Mouse (Mus musculus) lung, embryonic 15.5 days (tissue): ENCODE measurements around the gene Nrip3. TPM values are rescaled to one million over a fixed set of nuclear protein-coding genes. Genes with fewer than 3 reads are reported as not detected.

Experiments
- ATAC-seq: fragments of 200-750 bp; cut with Nextera tagmentation; 2 replicates; pipeline ENCODE4 v1.8.0; 2017; ENCODE audit warnings: moderate number of reproducible peaks, borderline replicate concordance; ENCODE audit not compliant: low FRiP score, low TSS enrichment; ENCODE audit errors: extremely low read depth
- H3K27ac ChIP-seq: fragments of 300-500 bp; sonication (generic); 2 replicates; pipeline ENCODE4 v1.5.1; 2015; ENCODE audit warnings: moderate library complexity, mild to moderate bottlenecking, inconsistent platforms
- H3K27me3 ChIP-seq: fragments of 300-500 bp; sonication (generic); 2 replicates; pipeline ENCODE4 v1.6.1; 2015; ENCODE audit warnings: inconsistent platforms
- H3K36me3 ChIP-seq: fragments of 300-500 bp; sonication (generic); 2 replicates; pipeline ENCODE4 v1.6.1; 2015; ENCODE audit warnings: inconsistent platforms
- H3K4me1 ChIP-seq: fragments of 300-500 bp; sonication (generic); 2 replicates; pipeline ENCODE4 v1.6.1; 2015; ENCODE audit warnings: inconsistent platforms
- H3K4me2 ChIP-seq: fragments of 300-500 bp; sonication (generic); 2 replicates; pipeline ENCODE4 v1.6.1; 2015; ENCODE audit warnings: inconsistent platforms, mild to moderate bottlenecking, moderate library complexity
- H3K4me3 ChIP-seq: fragments of 300-500 bp; sonication (generic); 2 replicates; pipeline ENCODE4 v1.5.1; 2015; ENCODE audit warnings: mild to moderate bottlenecking, inconsistent platforms
- H3K9ac ChIP-seq: fragments of 300-500 bp; sonication (generic); 2 replicates; pipeline ENCODE4 v1.6.1; 2015; ENCODE audit warnings: inconsistent platforms
- H3K9me3 ChIP-seq: fragments of 300-500 bp; sonication (generic); 2 replicates; pipeline ENCODE4 v1.6.1; 2016; ENCODE audit warnings: inconsistent platforms
- WGBS: fragments of 180-500 bp; shearing (Covaris S2); methylation state at CpG from one replicate; pipeline ENCODE4 v1.1.7; 2015; 5-methylcytosine and 5-hydroxymethylcytosine counted together
- polyA plus RNA-seq: library from polyadenylated mRNA; unstranded; fragments of >200 nt; fragmentation: Nextera tagmentation; extraction: Ambion mirVana; gene quantifications from 2 replicates; pipeline ENCODE4 v1.2.1, GENCODE M21; 2015

Gene Nrip3
- polyA plus RNA-seq, result 0.20 and 0.49 TPM in 2 replicates

DNA sequence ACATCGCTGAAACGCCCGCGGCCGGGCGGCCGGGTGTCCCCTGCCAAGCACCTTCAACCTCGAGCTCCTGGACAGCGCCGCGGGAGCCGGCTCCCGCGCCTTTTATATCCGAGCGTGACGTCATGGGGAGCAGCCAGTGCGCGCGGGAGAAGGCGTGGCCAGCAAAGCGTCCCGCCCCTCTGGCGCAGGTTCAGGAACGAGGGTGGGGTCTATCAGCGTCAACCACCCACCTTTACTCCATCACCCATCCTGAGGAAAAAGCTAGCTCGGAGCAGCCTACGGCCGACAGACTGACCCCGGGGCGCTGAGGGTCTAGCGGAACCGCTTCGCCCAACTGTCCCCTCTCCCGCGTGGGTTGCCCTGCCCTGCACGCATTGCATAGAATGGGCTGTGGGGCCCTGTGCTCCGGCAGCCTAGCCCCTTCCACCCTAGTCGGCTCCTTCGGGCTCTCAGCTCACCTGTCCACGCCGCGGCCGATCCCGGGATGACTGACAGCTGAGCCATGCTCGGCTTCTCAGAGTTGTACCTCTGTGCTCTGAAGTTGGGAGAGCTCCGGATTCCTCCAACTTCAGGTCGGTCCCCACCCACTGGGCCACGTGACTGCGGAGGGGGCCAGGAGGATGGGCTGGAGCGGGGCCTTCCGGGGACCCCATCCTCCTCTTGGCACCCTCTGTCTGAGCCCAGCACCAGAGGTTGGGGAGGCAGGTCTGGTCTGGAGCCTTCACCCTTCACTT is at the start of gene Nrip3:
Nrip3 (minus strand) TSS at position 556 of the 734 bp plus-strand sequence.
- Histone ChIP-seq H3K9ac (peak within 1 kb of the TSS; percentile 33; the same call in 1 of the 2 replicates), H3K4me3 (peak within 1 kb of the TSS; percentile 41), H3K9me3 (no peaks in the 10 kb centered on the region), H3K4me1 (peaks cover 14% of the 10 kb centered on the region), H3K27ac (no peak within 1 kb of the TSS), H3K4me2 (peak within 1 kb of the TSS; percentile 92), H3K27me3 (peaks cover 65% of the 10 kb centered on the region), H3K36me3 (no peaks in the 10 kb centered on the region)
- peak; percentile 86 for ATAC-seq
- WGBS, result 2% methylated on average over 52 of the region's 52 CpGs

- Histone ChIP-seq H3K27me3 (no peaks in the 10 kb centered on the region), H3K4me1 (peaks cover 18% of the 10 kb centered on the region), H3K4me3 (no peak overlapping the region), H3K36me3 (no peaks in the 10 kb centered on the region), H3K9ac (no peak overlapping the region), H3K9me3 (no peaks in the 10 kb centered on the region), H3K4me2 (no peak overlapping the region), H3K27ac (no peak overlapping the region)
- ATAC-seq, result no peak
- WGBS, result 51% methylated on average over 2 of the region's 2 CpGs
These were observed 49.6 kb upstream of the Nrip3 start for GRCm38 (mm10) chr7:109831376-109831775.

DNA sequence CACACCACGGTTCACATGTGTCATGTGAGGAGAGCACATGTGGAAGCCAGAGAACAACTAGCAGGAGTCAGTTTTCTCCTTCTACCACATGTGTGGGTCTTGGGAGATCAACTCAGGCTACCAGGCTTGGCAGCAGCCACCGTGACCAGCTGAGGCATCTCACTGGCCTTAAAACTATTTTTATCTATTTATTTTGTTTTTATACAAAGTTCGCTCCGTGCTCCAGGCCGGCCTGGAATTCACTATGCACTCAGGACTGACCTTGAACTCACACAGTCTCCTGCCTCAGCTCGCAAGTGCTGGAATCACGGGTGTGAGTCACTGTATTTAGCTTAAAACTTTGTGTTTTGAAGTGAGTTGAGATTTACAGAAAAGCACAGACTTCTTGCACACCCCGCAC is 45.1 kb upstream of the Nrip3 start:
- H3K9ac ChIP-seq, result no peak overlapping the region
- H3K4me2 ChIP-seq, result no peak overlapping the region
- H3K4me1 ChIP-seq, result peaks cover 25% of the 10 kb centered on the region
- WGBS, result 48% methylated on average over 8 of the region's 8 CpGs
- no peak overlapping the region for H3K4me3 ChIP-seq
- H3K36me3 ChIP-seq, result no peaks in the 10 kb centered on the region
- H3K9me3 ChIP-seq, result no peaks in the 10 kb centered on the region
- no peaks in the 10 kb centered on the region for H3K27me3 ChIP-seq
- ATAC-seq, result no peak
- no peak overlapping the region for H3K27ac ChIP-seq

- Histone ChIP-seq H3K27ac (peak overlapping the region; percentile 73), H3K4me2 (peak overlapping the region; percentile 22), H3K9ac (no peak overlapping the region), H3K27me3 (no peaks in the 10 kb centered on the region), H3K4me1 (peaks cover 25% of the 10 kb centered on the region), H3K9me3 (no peaks in the 10 kb centered on the region), H3K36me3 (no peaks in the 10 kb centered on the region), H3K4me3 (no peak overlapping the region)
- ATAC-seq, result peak; percentile 91
- WGBS, result 34% methylated on average over 14 of the region's 14 CpGs
These were observed 43.5 kb upstream of the Nrip3 start for GRCm38 (mm10) chr7:109825293-109825692.

DNA sequence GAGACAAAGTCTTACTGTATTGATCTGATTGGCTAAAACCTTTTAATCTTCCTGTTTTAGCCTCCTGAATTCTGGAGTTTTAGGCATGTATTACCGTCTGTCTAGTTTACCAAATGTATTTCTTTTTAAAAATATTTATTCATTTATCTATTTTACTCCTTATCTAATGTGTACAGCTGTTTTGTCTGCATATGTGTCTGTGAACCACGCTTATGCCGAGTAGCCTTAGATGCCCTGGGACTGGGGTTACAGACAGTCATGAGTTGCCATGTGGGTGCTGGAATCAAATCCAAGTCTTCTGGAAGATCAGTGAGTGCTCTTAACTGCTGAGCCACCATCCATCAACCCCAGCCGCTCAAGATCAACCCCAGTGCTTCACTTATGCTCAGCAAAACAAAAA is 36.8 kb upstream of the Nrip3 start:
- WGBS, result 63% methylated on average over 4 of the region's 4 CpGs
- Histone ChIP-seq H3K4me2 (no peak overlapping the region), H3K4me3 (no peak overlapping the region), H3K27ac (no peak overlapping the region), H3K4me1 (no peaks in the 10 kb centered on the region), H3K9ac (no peak overlapping the region), H3K36me3 (no peaks in the 10 kb centered on the region), H3K27me3 (no peaks in the 10 kb centered on the region), H3K9me3 (no peaks in the 10 kb centered on the region)
- ATAC-seq, result no peak

DNA sequence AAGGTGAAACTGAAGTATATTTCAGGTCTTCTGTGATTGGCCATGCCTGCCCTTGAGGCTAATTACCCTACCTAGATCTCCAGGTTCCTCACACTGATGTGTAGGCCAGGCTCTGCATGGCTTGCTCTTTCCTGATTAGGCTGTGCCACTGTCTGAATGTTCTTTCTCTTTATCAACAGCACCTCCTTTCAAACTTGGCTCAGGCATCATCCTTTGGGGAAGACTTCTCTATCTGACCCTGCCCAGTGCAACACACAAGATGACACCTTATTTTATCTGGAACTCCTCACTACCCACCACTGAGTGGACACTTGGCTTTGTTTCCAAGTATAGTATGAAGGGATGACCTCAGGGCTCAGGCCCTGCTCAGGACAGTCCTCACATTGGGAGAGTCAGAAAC is 36.1 kb upstream of the Nrip3 start:
- ATAC-seq, result no peak
- Histone ChIP-seq H3K4me2 (no peak overlapping the region), H3K4me3 (no peak overlapping the region), H3K9ac (no peak overlapping the region), H3K27ac (no peak overlapping the region), H3K27me3 (no peaks in the 10 kb centered on the region), H3K36me3 (no peaks in the 10 kb centered on the region), H3K9me3 (no peaks in the 10 kb centered on the region), H3K4me1 (no peaks in the 10 kb centered on the region)

- Histone ChIP-seq H3K36me3 (no peaks in the 10 kb centered on the region), H3K9ac (no peak overlapping the region), H3K27ac (no peak overlapping the region), H3K4me1 (no peaks in the 10 kb centered on the region), H3K27me3 (no peaks in the 10 kb centered on the region), H3K4me2 (no peak overlapping the region), H3K9me3 (no peaks in the 10 kb centered on the region), H3K4me3 (no peak overlapping the region)
- no peak for ATAC-seq
- 75% methylated on average over 4 of the region's 4 CpGs for WGBS
These were observed 31.7 kb upstream of the Nrip3 start for GRCm38 (mm10) chr7:109813330-109814140.

- H3K9me3 ChIP-seq, result no peaks in the 10 kb centered on the region
- no peak overlapping the region for H3K27ac ChIP-seq
- no peak overlapping the region for H3K4me2 ChIP-seq
- WGBS, result 79% methylated on average over 8 of the region's 8 CpGs
- ATAC-seq, result no peak
- H3K4me1 ChIP-seq, result no peaks in the 10 kb centered on the region
- no peak overlapping the region for H3K4me3 ChIP-seq
- H3K36me3 ChIP-seq, result no peaks in the 10 kb centered on the region
- H3K9ac ChIP-seq, result no peak overlapping the region
- no peaks in the 10 kb centered on the region for H3K27me3 ChIP-seq
These were observed 26.0 kb upstream of the Nrip3 start for GRCm38 (mm10) chr7:109807616-109808485.

GRCm38 (mm10) chr7:109804843-109805242 is 23.0 kb upstream of the Nrip3 start:
- no peak overlapping the region for H3K4me3 ChIP-seq
- H3K27me3 ChIP-seq, result no peaks in the 10 kb centered on the region
- ATAC-seq, result no peak
- no peaks in the 10 kb centered on the region for H3K9me3 ChIP-seq
- WGBS, result 59% methylated on average over 6 of the region's 6 CpGs
- H3K4me2 ChIP-seq, result no peak overlapping the region
- no peak overlapping the region for H3K27ac ChIP-seq
- H3K36me3 ChIP-seq, result no peaks in the 10 kb centered on the region
- peaks cover 2% of the 10 kb centered on the region; the same call in 1 of the 2 replicates for H3K4me1 ChIP-seq
- no peak overlapping the region for H3K9ac ChIP-seq

DNA sequence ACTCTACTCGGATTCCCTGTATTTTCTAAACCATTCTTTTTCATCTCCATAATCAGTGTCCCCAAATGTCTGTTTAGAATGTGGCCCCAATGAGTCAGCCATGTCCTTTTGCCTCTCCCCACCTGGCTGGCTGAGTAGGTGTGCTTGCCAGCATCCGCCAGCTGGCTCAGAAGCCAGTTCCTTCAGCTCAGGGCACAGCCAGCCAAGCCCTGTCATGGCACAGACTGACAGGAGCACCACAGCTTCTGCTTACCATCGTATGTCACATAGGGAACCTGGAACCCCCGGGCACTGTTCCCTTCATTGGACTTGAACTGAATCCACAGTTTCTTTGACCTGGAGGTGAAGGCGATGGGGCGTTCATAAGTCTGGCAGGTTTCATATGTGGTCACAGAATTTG is 22.5 kb upstream of the Nrip3 start:
- Histone ChIP-seq H3K36me3 (no peaks in the 10 kb centered on the region), H3K4me2 (no peak overlapping the region), H3K4me3 (no peak overlapping the region), H3K27ac (no peak overlapping the region), H3K27me3 (no peaks in the 10 kb centered on the region), H3K4me1 (peaks cover 5% of the 10 kb centered on the region; the same call in 1 of the 2 replicates), H3K9ac (no peak overlapping the region), H3K9me3 (no peaks in the 10 kb centered on the region)
- ATAC-seq, result no peak
- WGBS, result 88% methylated on average over 6 of the region's 6 CpGs

DNA sequence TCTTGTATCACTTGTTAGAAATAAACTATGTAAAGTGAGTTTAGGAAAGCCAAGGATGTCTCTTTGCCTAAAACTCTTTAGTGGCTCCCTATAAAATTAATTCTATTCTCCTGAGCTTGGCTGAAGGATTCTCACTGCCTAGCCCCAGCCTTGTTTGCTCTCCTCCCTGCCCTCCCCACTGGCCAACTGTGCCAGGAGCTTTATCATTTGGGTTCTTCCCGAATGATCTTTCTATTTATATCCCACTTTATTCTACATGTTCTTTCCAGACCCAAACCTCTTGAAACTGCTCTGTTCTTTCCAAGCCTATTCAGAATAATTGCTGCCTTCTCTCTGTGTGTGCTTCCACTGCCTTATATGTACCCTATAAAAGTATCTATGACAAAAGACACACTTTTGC is 21.7 kb upstream of the Nrip3 start:
- H3K36me3 ChIP-seq, result no peaks in the 10 kb centered on the region
- H3K4me2 ChIP-seq, result no peak overlapping the region
- no peak overlapping the region for H3K4me3 ChIP-seq
- no peaks in the 10 kb centered on the region for H3K27me3 ChIP-seq
- no peak overlapping the region for H3K9ac ChIP-seq
- H3K27ac ChIP-seq, result no peak overlapping the region
- peaks cover 5% of the 10 kb centered on the region; the same call in 1 of the 2 replicates for H3K4me1 ChIP-seq
- no peak for ATAC-seq
- 29% methylated on average over 1 of the region's 1 CpGs for WGBS
- no peaks in the 10 kb centered on the region for H3K9me3 ChIP-seq
